Mouse (Mus musculus) adrenal gland, adult 8-10 months (tissue): ENCODE results near the gene Usf3. TPM values are rescaled to one million over a fixed set of nuclear protein-coding genes. Genes with fewer than 3 reads are reported as not detected.

Experiments
- DNase-seq: peaks from one replicate; pipeline ENCODE4 v3.0.0; 2022
- total RNA-seq, 4 experiments: library from RNA; stranded (reverse); gene quantifications; 2 replicates each; pipeline ENCODE4 v1.2.4; 2022

Gene Usf3
- total RNA-seq, 4 experiments from 2014 or later, result 24.1 to 24.9 (median 24.6) TPM

GRCm38 (mm10) chr16:44240406-44240805, 67.4 kb downstream of the Usf3 start:
- DNase-seq, result no peak

DNA sequence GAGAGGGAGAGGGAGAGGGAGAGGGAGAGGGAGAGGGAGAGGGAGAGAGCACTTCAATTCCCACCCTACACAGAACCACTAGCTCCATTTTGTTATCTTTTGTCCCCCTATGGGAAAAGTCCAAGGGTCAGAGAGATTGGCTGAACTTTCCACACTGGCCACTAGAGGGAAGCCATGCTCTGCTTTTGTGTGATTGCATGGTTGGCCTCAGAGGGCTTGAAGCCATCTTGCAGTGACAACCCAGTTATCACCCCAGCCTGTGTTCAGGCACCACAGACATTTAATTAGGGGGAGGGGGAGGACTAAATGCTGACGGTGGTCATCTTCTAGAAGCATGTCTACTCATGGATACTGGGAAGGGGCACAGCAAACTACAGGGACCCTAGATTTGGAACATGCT, 69.6 kb downstream of the Usf3 start:
- DNase-seq, result peak; percentile 71

DNA sequence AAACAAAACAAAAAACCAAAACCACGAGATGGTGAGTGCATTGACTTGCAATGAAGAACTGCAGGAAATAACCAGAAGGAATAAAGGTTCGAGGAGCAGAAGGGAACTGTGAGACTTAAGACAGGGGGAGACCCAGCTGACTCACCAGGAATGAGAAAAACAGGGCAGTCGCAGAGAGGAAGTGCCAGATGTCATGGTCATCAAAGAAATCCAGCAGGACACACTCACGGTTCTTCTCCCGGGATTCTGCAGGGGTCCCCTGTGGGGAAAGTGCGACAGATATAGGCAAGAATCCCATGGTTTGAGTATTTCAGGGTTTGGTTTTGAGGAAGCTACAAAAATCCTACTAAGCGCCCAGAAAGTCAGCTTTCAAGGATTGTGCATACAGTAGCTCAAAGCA, 70.3 kb downstream of the Usf3 start:
- DNase-seq, result no peak

DNA sequence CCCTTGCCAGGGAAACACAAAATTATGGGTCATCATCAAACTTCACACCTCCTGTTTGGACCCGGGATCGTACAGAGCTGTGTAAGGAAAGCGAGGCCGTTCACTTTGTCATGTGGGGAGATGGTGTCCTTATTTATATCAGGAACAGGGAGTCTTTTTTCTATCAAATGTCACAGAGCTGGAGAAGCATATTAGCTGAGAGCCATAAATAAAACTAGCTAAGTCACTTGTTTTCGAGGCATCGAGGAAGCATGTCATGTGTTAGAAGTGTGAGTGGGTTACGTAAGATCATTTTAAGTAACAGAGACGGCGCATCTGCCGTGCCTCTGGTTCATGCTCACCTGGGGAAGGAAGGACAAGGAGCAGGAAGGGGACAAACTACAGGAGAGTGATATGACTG, 76.9 kb downstream of the Usf3 start:
- DNase-seq, result no peak

DNA sequence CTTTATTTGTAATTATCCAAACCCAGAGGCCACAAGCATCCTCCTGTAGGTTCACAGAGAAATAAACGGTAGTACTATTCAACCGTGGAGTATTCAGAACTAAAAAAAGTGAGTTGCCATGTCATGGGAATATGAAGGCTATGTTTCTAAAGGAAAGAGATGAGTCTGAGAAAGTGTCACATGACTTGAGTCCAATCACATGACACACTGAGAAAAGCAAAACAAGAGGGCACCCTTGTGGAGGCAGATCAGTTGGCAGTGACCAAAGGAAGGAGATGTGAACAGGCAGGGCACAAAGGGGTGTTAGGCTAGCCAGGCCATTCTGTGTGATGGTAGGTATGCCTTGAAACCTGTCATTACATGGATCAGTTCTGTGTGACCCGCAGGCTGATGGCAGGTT, 79.7 kb downstream of the Usf3 start:
- no peak for DNase-seq

- DNase-seq, result no peak
These were observed 81.0 kb downstream of the Usf3 start for GRCm38 (mm10) chr16:44253797-44254634.

DNA sequence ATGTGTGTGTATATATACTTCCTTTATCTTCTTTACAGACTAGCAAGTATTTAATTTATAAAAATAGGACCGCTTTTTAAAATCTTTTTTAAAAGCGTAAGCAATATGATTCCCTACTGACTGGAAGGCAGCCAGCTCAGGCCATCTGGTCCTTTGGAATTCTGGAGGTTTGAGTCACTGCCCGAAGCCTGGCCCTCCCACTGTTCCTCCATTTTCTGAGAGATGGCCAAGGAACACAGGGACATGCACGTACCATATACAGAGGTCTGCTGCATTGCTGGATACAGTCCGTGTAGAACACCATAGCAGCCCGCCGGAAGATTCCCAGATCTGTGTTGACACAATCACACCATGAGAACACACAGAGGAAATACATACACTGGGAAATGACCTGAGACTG, 81.7 kb downstream of the Usf3 start:
- DNase-seq, result no peak

- no peak for DNase-seq
These were observed 84.4 kb downstream of the Usf3 start for GRCm38 (mm10) chr16:44257476-44257875.

GRCm38 (mm10) chr16:44264916-44265315, 91.9 kb downstream of the Usf3 start:
- no peak for DNase-seq

DNA sequence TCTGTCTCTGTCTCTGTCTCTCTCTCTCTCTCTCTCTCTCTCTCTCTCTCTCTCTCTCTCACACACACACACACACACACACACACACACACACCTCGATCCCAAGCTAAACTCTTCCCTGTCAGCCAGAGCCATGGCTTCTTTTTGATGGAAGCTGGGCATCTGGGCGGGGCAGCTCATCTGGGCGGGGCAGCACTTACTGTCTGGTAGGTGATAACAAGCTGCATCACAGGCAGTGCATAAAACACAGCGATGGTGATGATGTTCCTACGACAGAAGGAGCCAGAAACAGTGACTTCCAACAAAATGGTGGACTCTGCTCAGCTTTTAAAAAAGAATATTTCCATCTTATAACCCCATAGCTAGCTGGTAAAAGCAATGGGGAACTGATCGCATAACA, 92.5 kb downstream of the Usf3 start:
- DNase-seq, result no peak

DNA sequence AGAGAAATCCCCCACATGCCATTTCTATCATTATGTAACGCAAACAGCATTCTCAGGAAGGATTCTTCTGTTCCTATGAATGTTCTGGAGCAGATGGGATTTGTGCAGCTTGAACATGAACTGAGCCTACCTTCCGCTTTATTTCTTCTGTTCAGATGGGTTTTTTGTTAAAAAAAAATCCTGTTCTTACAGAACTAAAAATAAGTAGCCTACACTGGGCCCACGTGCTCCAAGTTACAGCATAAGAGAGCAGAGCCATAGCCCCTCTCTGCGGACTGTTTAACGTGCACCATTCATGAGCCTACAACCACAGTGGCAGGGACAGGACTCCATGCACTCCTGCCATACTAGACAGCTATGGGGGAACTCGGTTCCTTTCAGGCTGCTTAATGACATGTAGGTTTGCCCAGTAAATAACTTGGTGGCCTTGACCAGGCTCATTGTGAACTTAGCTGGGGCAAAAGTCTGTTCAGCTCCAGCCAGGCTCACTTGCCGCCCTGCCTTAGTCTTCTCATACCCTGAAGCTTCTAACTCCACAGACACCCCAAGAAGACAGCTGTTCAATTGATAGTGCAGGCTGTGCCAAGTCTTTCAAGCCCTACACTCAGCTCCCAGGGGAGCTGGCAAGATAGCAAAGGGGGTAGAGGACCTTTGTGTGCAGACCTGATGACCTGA, 95.6 kb downstream of the Usf3 start:
- no peak for DNase-seq

- no peak for DNase-seq
These were observed 96.5 kb downstream of the Usf3 start for GRCm38 (mm10) chr16:44269578-44269977.

DNA sequence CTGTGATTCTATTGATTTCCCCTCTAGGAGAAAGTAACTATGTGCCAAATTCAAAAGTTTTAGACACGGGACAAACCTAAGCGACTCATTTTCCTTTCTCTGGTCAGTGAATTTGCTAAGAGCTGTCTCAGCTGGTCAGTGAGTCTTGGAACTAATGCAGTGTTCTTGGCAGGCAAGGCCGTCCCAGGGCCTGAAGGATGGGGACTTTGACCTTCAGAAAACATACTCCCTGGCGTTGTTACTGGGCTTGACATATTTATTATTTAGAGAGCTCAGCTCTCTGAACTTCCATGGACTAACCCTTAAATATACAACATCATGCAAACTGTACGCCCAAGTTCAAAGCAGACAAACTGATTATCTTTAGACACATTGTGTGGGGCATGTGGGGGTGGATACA, 97.6 kb downstream of the Usf3 start:
- peak; percentile 61 for DNase-seq

DNA sequence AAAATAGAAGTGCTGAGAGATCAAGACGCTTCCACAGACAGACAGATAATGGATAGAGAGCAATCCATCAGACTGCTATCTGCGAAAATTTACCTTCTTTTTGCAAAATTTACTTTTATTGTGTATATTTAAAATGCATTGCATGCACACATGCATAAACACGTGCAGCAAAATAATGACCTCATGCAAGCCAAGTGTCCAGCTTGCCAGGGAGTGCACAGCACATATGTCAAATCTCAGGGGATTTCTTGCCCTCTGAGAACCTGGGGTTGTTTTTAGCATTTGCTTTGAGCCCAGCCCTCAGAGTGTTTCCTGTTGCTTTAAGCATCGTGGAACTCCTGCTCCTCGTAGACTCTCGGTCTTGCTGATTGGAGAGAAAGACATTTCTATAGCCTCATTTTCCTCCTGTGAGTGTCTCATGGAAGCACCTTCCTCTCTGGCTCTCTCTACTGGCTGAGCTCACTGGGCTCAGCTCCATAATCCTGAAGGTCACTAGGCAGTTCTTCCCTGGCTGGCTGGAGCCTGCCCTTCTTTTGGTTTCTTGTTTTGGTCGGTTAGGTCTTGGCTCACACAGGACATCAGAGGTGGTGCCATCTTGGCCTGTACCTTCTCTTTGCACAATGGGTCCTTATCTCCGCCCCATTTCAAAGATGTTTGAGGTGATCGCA, 98.5 kb downstream of the Usf3 start:
- peak; percentile 64 for DNase-seq

Other genes starting within 250 kb of the Usf3 start
- 10 to 100 TPM; 28.6 to 52.7 (median 36.6) TPM for gene Qtrt2, start 246.4 kb upstream of the Usf3 start, total RNA-seq
- gene Zdhhc23, start 193.5 kb upstream of the Usf3 start, total RNA-seq, result under 1 TPM; 0.15 to 0.87 (median 0.62) TPM
- gene Gramd1c, start 109.9 kb upstream of the Usf3 start, total RNA-seq, result 1 to 10 TPM in 3 of 4 experiments, under 1 TPM in 1; 0.52 to 1.7 (median 1.3) TPM
- gene Atp6v1a, start 33.5 kb upstream of the Usf3 start, total RNA-seq, result 100 to 1,000 TPM; 144 to 168 (median 155) TPM
- 10 to 100 TPM; 65.8 to 77.7 (median 68.0) TPM for gene Naa50, start 33.4 kb upstream of the Usf3 start, total RNA-seq
- gene Sidt1, start 159.9 kb downstream of the Usf3 start, total RNA-seq, result 10 to 100 TPM in 3 of 4 experiments, 1 to 10 TPM in 1; 7.8 to 18.1 (median 13.3) TPM
- gene Spice1, start 173.9 kb downstream of the Usf3 start, total RNA-seq, result 10 to 100 TPM; 21.4 to 31.3 (median 23.5) TPM
- 1 to 10 TPM in 1 of 4 experiments, under 1 TPM in 3; 0.43 to 2.3 (median 0.70) TPM for gene Cfap44, start 221.6 kb downstream of the Usf3 start, total RNA-seq